Mouse (Mus musculus) retina, postnatal 7 days (tissue): ENCODE measurements at regions not wholly inside any gene's neighbourhood (a gene's known extent, or its start where the extent isn't known, plus 50 kb on each side); places are given as distances from the start of the nearest gene placed in this dataset.

Source experiments
- DNase-seq: peaks from one replicate; pipeline ENCODE4 v3.0.0-alpha.2; 2012; ENCODE audit warnings: low read depth, low spot score

- DNase-seq: no peak
Measured at GRCm38 (mm10) chr2:50456654-50457053, 160.1 kb upstream of the Mmadhc start.

GRCm38 (mm10) chr2:50448117-50448516 lies 151.5 kb upstream of the Mmadhc start:
- DNase-seq: no peak

GRCm38 (mm10) chr2:50445963-50446485 lies 149.4 kb upstream of the Mmadhc start:
- DNase-seq: no peak

- no peak for DNase-seq
Measured at GRCm38 (mm10) chr2:50440333-50440732, 143.7 kb upstream of the Mmadhc start.

GRCm38 (mm10) chr2:50433166-50433565 lies 136.6 kb upstream of the Mmadhc start:
- DNase-seq: no peak

GRCm38 (mm10) chr2:50425151-50425550 lies 128.6 kb upstream of the Mmadhc start:
- DNase-seq: no peak

- no peak for DNase-seq
Measured at GRCm38 (mm10) chr2:50419648-50420047, 123.0 kb upstream of the Mmadhc start.

- DNase-seq: no peak
Measured at GRCm38 (mm10) chr2:50417643-50418042, 121.0 kb upstream of the Mmadhc start.

- no peak for DNase-seq
Measured at GRCm38 (mm10) chr2:50417135-50417534, 120.5 kb upstream of the Mmadhc start.

- DNase-seq: no peak
Measured at GRCm38 (mm10) chr2:50416056-50416455, 119.5 kb upstream of the Mmadhc start.

- no peak for DNase-seq
Measured at GRCm38 (mm10) chr2:50405932-50406331, 109.3 kb upstream of the Mmadhc start.

- no peak for DNase-seq
Measured at GRCm38 (mm10) chr2:50403106-50403505, 106.5 kb upstream of the Mmadhc start.

- DNase-seq: no peak
Measured at GRCm38 (mm10) chr2:50398576-50398975, 102.0 kb upstream of the Mmadhc start.

- DNase-seq: no peak
Measured at GRCm38 (mm10) chr2:50377609-50378413, 81.2 kb upstream of the Mmadhc start.

GRCm38 (mm10) chr2:50373626-50374025 lies 77.0 kb upstream of the Mmadhc start:
- DNase-seq: no peak

GRCm38 (mm10) chr2:50373006-50373405 lies 76.4 kb upstream of the Mmadhc start:
- DNase-seq: no peak

- no peak for DNase-seq
Measured at GRCm38 (mm10) chr2:50368831-50369230, 72.2 kb upstream of the Mmadhc start.

GRCm38 (mm10) chr2:50368351-50368750 lies 71.8 kb upstream of the Mmadhc start:
- no peak for DNase-seq

- no peak for DNase-seq
Measured at GRCm38 (mm10) chr2:50365221-50365620, 68.6 kb upstream of the Mmadhc start.

- no peak for DNase-seq
Measured at GRCm38 (mm10) chr2:50356089-50356488, 59.5 kb upstream of the Mmadhc start.

- DNase-seq: no peak
Measured at GRCm38 (mm10) chr2:50347486-50348265, 51.1 kb upstream of the Mmadhc start.
